Mouse (Mus musculus): ENCODE measurements around the gene Bms1. TPM values are rescaled to one million over a fixed set of nuclear protein-coding genes. Genes with fewer than 3 reads are reported as not detected.

Bms1 gene
- polyA plus RNA-seq, 1 experiment from 2014 or later, result 29.9 TPM

GRCm38 (mm10) chr6:118381234-118381633 lies 38.0 kb downstream of the Bms1 start:
- Histone ChIP-seq H3K4me3 (replicated peaks) (no peak overlapping the region), H3K4me2 (replicated peaks) (no peak overlapping the region), H3K36me3 (peaks cover 18% of the 10 kb centered on the region), H3K9me3 (no peaks in the 10 kb centered on the region), H3K27ac (no peak overlapping the region), H3K27me3 (replicated peaks) (no peaks in the 10 kb centered on the region), H3K9ac (no peak overlapping the region), H3K4me1 (replicated peaks) (0 out of 2 replicates have a peak, but pooled peaks cover 1% of the 10 kb centered on the region)
- 86% methylated on average over 4 of the region's 4 CpGs for WGBS
- no peak for ATAC-seq

- 0 out of 2 replicates have a peak, but pooled peaks cover 3% of the 10 kb centered on the region for H3K4me1 ChIP-seq (replicated peaks)
- no peak overlapping the region for H3K4me2 ChIP-seq (replicated peaks)
- ATAC-seq, result no peak
- WGBS, result 49% methylated on average over 3 of the region's 3 CpGs
- H3K9me3 ChIP-seq, result no peaks in the 10 kb centered on the region
- no peak overlapping the region for H3K27ac ChIP-seq
- H3K27me3 ChIP-seq (replicated peaks), result no peaks in the 10 kb centered on the region
- H3K36me3 ChIP-seq, result peaks cover 18% of the 10 kb centered on the region
- H3K4me3 ChIP-seq (replicated peaks), result no peak overlapping the region
- no peak overlapping the region for H3K9ac ChIP-seq
Observed at GRCm38 (mm10) chr6:118380630-118381029, 38.6 kb downstream of the Bms1 start.

- Histone ChIP-seq H3K4me1 (replicated peaks) (0 out of 2 replicates have a peak, but pooled peaks cover 3% of the 10 kb centered on the region), H3K27ac (no peak overlapping the region), H3K9me3 (no peaks in the 10 kb centered on the region), H3K9ac (no peak overlapping the region), H3K27me3 (replicated peaks) (peaks cover 6% of the 10 kb centered on the region; the same call in 1 of the 2 replicates), H3K4me3 (replicated peaks) (no peak overlapping the region), H3K4me2 (replicated peaks) (no peak overlapping the region; the same call in 1 of the 2 replicates), H3K36me3 (peaks cover 15% of the 10 kb centered on the region)
- ATAC-seq, result peak; percentile 57; the same call in 1 of the 2 replicates
- WGBS, result 32% methylated on average over 20 of the region's 20 CpGs
Observed at GRCm38 (mm10) chr6:118379451-118380167, 39.7 kb downstream of the Bms1 start.

GRCm38 (mm10) chr6:118377611-118378010 lies 41.7 kb downstream of the Bms1 start:
- 68% methylated on average over 7 of the region's 10 CpGs for WGBS
- Histone ChIP-seq H3K27ac (no peak overlapping the region), H3K9me3 (no peaks in the 10 kb centered on the region), H3K4me2 (replicated peaks) (no peak overlapping the region), H3K36me3 (0 out of 2 replicates have a peak, but pooled peaks cover 4% of the 10 kb centered on the region), H3K27me3 (replicated peaks) (peaks cover 8% of the 10 kb centered on the region; the same call in 1 of the 2 replicates), H3K4me1 (replicated peaks) (peaks cover 3% of the 10 kb centered on the region; the same call in 1 of the 2 replicates), H3K9ac (no peak overlapping the region), H3K4me3 (replicated peaks) (no peak overlapping the region)
- no peak for ATAC-seq

- Histone ChIP-seq H3K4me2 (replicated peaks) (no peak overlapping the region), H3K4me3 (replicated peaks) (no peak overlapping the region), H3K9ac (no peak overlapping the region), H3K36me3 (no peaks in the 10 kb centered on the region), H3K4me1 (replicated peaks) (peaks cover 3% of the 10 kb centered on the region; the same call in 1 of the 2 replicates), H3K27ac (no peak overlapping the region), H3K9me3 (no peaks in the 10 kb centered on the region), H3K27me3 (replicated peaks) (peaks cover 8% of the 10 kb centered on the region; the same call in 1 of the 2 replicates)
- 0 out of 2 replicates have a peak, but pooled peaks have one; percentile 42 for ATAC-seq
- WGBS, result 29% methylated on average over 10 of the region's 10 CpGs
Observed at GRCm38 (mm10) chr6:118376023-118376422, 43.3 kb downstream of the Bms1 start.

GRCm38 (mm10) chr6:118375457-118375856 lies 43.8 kb downstream of the Bms1 start:
- Histone ChIP-seq H3K36me3 (no peaks in the 10 kb centered on the region), H3K9me3 (no peaks in the 10 kb centered on the region), H3K27ac (no peak overlapping the region), H3K27me3 (replicated peaks) (peaks cover 8% of the 10 kb centered on the region; the same call in 1 of the 2 replicates), H3K4me2 (replicated peaks) (no peak overlapping the region), H3K4me1 (replicated peaks) (peaks cover 3% of the 10 kb centered on the region; the same call in 1 of the 2 replicates), H3K4me3 (replicated peaks) (no peak overlapping the region), H3K9ac (no peak overlapping the region)
- WGBS, result 50% methylated on average over 3 of the region's 3 CpGs
- ATAC-seq, result no peak

- Histone ChIP-seq H3K4me2 (replicated peaks) (no peak overlapping the region), H3K4me3 (replicated peaks) (no peak overlapping the region), H3K27ac (no peak overlapping the region), H3K9ac (no peak overlapping the region), H3K4me1 (replicated peaks) (peaks cover 3% of the 10 kb centered on the region; the same call in 1 of the 2 replicates), H3K36me3 (no peaks in the 10 kb centered on the region), H3K9me3 (no peaks in the 10 kb centered on the region), H3K27me3 (replicated peaks) (peaks cover 8% of the 10 kb centered on the region; the same call in 1 of the 2 replicates)
- ATAC-seq, result no peak
- 67% methylated on average over 3 of the region's 3 CpGs for WGBS
Observed at GRCm38 (mm10) chr6:118375026-118375425, 44.2 kb downstream of the Bms1 start.

- Histone ChIP-seq H3K36me3 (no peaks in the 10 kb centered on the region), H3K27me3 (replicated peaks) (peaks cover 8% of the 10 kb centered on the region; the same call in 1 of the 2 replicates), H3K4me3 (replicated peaks) (no peak overlapping the region), H3K4me2 (replicated peaks) (no peak overlapping the region), H3K9me3 (no peaks in the 10 kb centered on the region), H3K4me1 (replicated peaks) (peaks cover 3% of the 10 kb centered on the region; the same call in 1 of the 2 replicates), H3K27ac (no peak overlapping the region), H3K9ac (no peak overlapping the region)
- 32% methylated on average over 5 of the region's 5 CpGs for WGBS
- no peak for ATAC-seq
Observed at GRCm38 (mm10) chr6:118373294-118373693, 46.0 kb downstream of the Bms1 start.

- Histone ChIP-seq H3K27me3 (replicated peaks) (peaks cover 8% of the 10 kb centered on the region; the same call in 1 of the 2 replicates), H3K9ac (no peak overlapping the region), H3K27ac (no peak overlapping the region), H3K36me3 (no peaks in the 10 kb centered on the region), H3K4me1 (replicated peaks) (peaks cover 3% of the 10 kb centered on the region; the same call in 1 of the 2 replicates), H3K9me3 (no peaks in the 10 kb centered on the region), H3K4me3 (replicated peaks) (no peak overlapping the region), H3K4me2 (replicated peaks) (no peak overlapping the region)
- ATAC-seq, result no peak
- 66% methylated on average over 5 of the region's 5 CpGs for WGBS
Observed at GRCm38 (mm10) chr6:118372794-118373193, 46.5 kb downstream of the Bms1 start.

- Histone ChIP-seq H3K27me3 (replicated peaks) (no peaks in the 10 kb centered on the region), H3K27ac (no peak overlapping the region), H3K9me3 (no peaks in the 10 kb centered on the region), H3K4me2 (replicated peaks) (no peak overlapping the region), H3K36me3 (no peaks in the 10 kb centered on the region), H3K9ac (no peak overlapping the region), H3K4me3 (replicated peaks) (no peak overlapping the region), H3K4me1 (replicated peaks) (no peaks in the 10 kb centered on the region)
- WGBS, result 80% methylated on average over 7 of the region's 7 CpGs
- ATAC-seq, result no peak
Observed at GRCm38 (mm10) chr6:118367502-118367901, 51.8 kb downstream of the Bms1 start.

GRCm38 (mm10) chr6:118366196-118366595 lies 53.1 kb downstream of the Bms1 start:
- Histone ChIP-seq H3K9me3 (no peaks in the 10 kb centered on the region), H3K9ac (no peak overlapping the region), H3K36me3 (no peaks in the 10 kb centered on the region), H3K4me1 (replicated peaks) (no peaks in the 10 kb centered on the region), H3K4me3 (replicated peaks) (no peak overlapping the region), H3K4me2 (replicated peaks) (no peak overlapping the region), H3K27ac (no peak overlapping the region), H3K27me3 (replicated peaks) (no peaks in the 10 kb centered on the region)
- 49% methylated on average over 3 of the region's 3 CpGs for WGBS
- no peak for ATAC-seq

GRCm38 (mm10) chr6:118365781-118366180 lies 53.5 kb downstream of the Bms1 start:
- Histone ChIP-seq H3K36me3 (no peaks in the 10 kb centered on the region), H3K27me3 (replicated peaks) (no peaks in the 10 kb centered on the region), H3K9ac (no peak overlapping the region), H3K4me1 (replicated peaks) (no peaks in the 10 kb centered on the region), H3K9me3 (no peaks in the 10 kb centered on the region), H3K4me3 (replicated peaks) (no peak overlapping the region), H3K4me2 (replicated peaks) (no peak overlapping the region), H3K27ac (no peak overlapping the region)
- ATAC-seq, result no peak

GRCm38 (mm10) chr6:118350342-118350741 lies 68.9 kb downstream of the Bms1 start:
- ATAC-seq, result no peak
- Histone ChIP-seq H3K9ac (no peak overlapping the region), H3K27ac (no peak overlapping the region), H3K4me1 (replicated peaks) (no peaks in the 10 kb centered on the region), H3K36me3 (no peaks in the 10 kb centered on the region), H3K4me3 (replicated peaks) (no peak overlapping the region), H3K9me3 (no peaks in the 10 kb centered on the region), H3K27me3 (replicated peaks) (no peaks in the 10 kb centered on the region), H3K4me2 (replicated peaks) (no peak overlapping the region)
- 56% methylated on average over 12 of the region's 12 CpGs for WGBS

Measured in intestine, embryonic 15.5 days (tissue).